Mouse (Mus musculus): ENCODE measurements around the gene Fam102b.

The Fam102b gene

DNA sequence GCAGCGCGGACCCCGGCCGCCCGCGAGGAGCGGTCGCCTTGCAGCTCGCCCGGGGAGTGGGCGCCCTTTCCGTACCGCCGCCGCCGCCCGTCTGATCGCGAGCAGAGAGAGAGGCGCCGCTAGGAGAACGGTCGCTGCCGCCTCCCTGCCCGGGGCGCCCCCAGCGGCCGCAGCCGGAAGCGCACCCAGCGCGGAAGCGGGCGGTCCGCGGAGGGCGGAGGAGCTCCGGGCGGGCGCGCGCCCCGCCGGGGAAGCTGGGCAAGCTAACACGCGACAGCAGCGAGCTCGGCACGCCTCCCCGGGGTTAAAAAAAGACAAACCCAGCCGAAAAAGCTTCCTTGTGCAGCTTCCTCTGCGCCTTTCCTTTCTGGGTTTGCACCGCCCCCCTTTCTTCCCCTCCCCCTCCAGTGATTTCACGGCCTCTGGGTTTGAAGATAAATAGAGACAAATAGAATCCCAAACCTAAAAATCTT lies at the start of gene Fam102b:
Gene Fam102b (minus strand): TSS at position 93 of the 473 bp plus-strand sequence.
- in situ Hi-C loops (cut with MboI, MseI) = no loop called here

DNA sequence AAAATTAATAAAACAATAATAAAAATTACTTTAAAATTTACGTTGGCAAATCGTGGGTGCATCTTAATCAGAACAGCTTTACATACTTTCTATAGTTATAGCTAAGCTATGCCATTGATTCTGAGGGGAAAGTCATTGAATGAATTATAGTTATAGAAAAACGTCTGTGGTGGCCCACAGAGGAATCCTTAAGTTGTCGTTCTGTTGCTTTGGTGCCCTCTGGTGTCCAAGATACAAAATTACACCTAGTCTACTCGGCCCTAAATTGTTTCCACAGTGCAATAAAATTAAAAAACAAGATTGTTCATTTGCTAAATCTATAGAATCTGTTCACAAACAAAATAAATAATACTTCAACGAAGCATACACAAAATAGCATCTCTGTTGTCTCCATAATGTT lies 35.6 kb upstream of the Fam102b start:
- in situ Hi-C loops (cut with MboI, MseI) = loop anchor here in 1 of 2 experiments (10.0 kb wide), 1 partner anchor 558 kb away; no protein-coding TSS in a partner anchor

DNA sequence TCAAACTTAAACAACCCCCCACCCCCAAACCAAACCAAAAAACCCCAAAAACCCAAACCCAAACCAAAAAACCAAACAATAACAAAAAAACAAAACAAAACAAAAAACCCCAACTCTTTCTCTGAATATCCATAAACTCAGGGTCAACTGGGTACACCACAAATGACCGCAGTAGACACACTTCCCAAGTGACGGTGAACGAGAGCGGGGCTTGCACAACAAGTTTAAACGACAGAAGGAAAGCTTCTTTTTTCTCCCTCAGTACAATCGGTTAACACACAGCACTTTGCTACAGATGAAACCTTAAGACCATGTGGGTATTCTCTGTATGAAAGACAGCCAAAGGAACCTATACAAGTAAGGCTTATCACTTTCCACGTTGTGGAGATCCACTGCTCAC lies 35.0 kb upstream of the Fam102b start:
- in situ Hi-C loops (cut with MboI, MseI) = loop anchor here in 1 of 2 experiments (10.0 kb wide), 1 partner anchor 558 kb away; no protein-coding TSS in a partner anchor

DNA sequence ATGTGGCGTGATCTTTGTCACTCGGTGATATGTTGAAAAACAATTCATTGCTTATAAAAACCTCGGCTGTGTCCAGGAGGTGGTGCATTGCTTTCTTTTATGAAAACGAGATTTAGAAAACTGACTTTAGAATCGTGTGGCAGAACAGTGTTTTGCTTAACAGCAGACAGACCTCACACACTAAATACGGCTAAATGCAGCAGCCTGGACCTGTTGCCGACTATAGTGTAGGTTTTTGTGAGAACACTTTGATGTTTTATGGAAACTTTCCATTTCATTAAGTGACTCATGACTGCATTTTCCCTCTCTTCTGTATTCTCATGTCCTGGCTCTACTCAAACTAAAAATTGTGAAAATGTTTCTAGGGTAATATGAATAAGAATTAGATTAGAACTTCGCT lies 32.5 kb upstream of the Fam102b start:
- in situ Hi-C loops (cut with MboI, MseI) = loop anchor here in 1 of 2 experiments (10.0 kb wide), 1 partner anchor 555 kb away; no protein-coding TSS in a partner anchor

DNA sequence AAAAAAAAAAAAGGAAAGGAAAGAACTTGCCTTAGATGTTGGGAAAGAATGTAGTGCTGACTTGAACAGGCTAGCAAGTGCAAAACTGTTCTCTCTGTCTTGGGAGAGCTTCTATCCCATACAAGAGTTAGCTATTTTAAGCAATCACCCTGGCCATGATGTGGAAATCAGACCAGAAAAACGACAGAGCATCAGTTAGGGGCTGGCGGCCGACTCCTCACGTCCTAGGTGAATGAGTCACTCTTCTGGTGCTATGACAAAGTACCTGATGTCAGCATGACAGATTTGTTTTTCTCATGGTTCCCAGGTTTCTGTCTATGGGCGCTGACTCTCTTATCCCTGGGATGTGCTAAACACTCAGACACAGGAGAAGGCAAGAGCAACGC lies 24.5 kb upstream of the Fam102b start:
- in situ Hi-C loops (cut with MboI, MseI) = no loop called here

DNA sequence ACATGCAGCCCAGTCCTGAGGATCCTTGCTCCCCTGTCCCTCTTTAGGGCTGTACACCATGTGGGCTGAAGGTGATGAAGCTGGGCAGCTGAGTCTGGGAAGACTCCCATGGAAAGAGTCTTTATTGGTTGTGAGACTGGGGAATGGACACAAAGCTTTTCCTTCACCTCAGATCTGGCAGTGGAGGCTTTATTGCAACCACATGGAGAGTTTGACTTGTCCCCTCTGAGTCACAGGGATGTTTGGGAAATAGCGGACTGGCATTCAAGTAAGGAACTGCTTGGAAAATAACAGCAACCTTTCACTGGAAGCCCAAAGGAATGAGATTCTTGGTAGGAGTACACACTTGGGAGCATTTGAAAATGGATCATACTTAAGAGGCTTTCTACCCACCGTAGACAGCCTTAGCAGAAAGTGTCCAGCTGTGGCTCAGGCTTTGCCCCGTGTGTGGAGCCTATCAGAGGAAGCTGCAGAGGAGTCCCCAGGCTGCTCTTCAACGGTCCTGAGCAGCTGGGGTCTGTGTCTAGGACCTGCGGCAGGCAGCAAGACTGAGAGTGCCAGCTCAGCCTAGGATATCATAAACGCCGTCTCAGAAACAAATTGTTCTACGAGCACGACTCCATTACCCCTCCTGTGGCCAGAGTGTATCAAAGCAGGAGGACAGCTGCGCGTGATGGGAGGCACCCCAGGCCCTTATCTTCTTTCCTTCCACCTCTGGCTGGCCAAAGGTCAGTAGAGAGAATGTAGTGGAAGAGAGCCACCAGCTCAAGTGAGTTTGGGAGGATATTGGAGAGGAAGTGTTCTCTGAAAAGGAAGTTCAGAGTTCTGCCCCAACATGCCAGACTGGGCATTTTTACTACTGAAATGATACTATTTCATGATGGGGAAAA lies 23.9 kb upstream of the Fam102b start:
- in situ Hi-C loops (cut with MboI, MseI) = no loop called here

DNA sequence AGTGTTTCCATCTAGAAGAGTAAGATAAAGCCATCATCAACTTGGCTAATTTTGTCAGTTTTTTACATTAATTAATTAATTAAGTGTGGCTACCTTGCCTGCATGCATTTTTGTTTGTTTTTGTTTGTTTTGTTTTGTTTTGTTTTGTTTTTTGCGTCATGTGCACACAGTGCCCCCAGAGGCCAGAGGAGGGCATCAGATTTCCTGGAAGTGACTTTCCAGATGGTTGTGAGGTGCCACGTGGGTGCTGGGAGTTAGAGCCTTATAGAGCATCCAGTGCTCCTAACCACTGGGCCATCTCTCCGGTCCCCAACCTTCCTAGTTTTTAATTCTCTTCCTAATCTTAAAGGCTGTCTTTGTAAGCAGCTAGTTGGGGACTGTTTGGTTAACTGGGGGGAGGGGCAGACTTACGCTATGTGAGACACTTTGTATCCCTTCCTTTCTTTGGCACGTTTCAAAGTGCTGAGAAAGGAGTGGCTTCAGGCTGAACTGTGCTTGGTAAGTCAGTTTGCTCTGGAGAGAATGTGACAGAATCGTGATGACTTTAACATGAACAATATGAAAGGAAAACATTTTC lies 20.4 kb upstream of the Fam102b start:
- in situ Hi-C loops (cut with MboI, MseI) = no loop called here

DNA sequence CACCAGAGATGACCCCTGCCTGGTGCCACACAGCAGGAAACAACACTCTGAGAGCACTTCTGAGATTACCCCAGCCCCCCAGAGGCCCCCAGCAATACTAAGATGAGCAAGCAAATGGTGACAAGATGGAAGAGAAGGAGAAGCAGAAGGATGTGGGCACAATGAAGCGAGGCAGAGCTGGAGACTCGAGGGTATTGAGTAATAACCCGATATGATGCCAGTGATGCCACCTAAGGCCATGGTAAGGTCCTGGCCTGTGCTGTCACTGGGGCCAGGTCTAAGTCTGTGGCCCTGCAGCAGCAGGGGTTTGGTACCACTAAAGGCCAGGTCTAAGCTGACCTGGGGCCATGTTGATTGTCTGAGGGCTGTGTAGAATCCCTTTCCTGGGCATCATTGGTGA lies 19.0 kb upstream of the Fam102b start:
- in situ Hi-C loops (cut with MboI, MseI) = no loop called here

DNA sequence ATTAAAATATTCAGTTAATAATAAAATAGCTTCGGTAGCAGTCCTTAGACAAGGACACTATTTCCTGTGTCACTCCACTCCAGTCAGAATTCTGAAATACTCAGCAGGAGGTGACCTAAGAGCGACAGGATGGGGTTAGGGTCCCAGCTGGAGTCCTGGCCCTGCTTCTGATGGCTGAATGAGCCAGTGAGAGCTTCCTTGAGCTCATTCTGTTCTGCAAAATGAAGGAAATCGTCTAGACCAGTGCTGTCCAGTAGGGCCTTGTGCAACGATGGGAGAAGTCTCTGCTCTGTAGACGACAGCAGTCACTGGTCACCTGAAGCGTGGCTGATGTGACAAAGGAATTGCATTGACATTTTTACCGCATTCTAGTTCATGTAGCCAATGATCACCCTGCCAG lies 16.0 kb upstream of the Fam102b start:
- in situ Hi-C loops (cut with MboI, MseI) = no loop called here

DNA sequence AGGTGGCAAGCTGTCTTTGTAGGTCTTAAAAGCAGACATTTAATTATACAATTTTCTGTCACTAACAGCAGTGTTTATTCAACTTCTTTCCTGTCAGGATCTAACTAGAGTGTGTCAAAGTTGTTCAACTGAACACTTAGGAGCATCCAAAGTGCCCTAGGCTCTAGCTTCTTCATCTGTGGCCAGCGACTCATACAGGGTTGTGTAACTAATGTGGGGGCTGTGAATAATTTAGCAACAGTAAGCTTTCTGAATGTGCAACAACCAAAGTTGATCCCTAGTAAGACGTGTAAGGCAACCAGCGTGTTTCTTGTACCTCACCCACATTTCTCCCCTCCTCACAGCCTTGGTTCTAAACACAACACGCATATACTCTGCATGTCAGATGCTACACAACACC lies 13.5 kb upstream of the Fam102b start:
- in situ Hi-C loops (cut with MboI, MseI) = no loop called here

DNA sequence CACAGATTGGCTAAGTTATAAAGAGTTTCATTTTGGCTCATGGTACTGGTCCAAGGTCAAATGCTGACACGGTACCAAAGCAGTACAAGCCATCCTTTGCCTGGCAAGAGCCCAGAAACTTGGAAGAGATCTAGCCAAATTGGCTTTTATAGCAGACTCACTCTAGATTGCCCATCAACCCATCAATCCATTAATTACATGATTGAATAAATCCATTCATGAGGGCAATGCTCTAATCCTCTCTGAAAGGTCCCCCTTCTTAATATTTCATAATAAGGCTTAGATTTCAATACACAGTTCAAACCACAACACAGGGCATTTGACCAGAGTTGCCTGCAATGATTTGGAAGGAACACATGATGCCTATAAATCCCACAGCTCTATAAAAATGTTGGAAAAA lies 7.0 kb upstream of the Fam102b start:
- in situ Hi-C loops (cut with MboI, MseI) = no loop called here

DNA sequence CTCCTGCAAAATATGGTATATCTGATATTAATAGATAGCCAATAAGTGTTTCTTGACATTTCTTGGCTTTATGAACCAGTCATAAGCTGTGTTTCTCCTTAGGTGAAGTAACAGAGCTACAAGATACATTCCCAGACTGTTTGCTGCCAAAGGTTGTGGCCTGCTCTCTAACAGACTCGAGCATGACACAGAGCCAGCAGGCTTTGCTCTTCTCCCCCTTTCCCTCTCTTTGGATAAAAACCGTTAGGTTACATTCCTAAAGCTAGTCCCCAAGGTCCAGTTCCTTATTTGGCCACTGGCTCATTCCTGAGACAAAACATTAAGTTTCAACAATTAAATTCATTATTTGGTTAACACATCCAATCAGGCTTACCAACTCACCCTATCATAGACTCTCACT lies 4.9 kb upstream of the Fam102b start:
- in situ Hi-C loops (cut with MboI, MseI) = no loop called here

DNA sequence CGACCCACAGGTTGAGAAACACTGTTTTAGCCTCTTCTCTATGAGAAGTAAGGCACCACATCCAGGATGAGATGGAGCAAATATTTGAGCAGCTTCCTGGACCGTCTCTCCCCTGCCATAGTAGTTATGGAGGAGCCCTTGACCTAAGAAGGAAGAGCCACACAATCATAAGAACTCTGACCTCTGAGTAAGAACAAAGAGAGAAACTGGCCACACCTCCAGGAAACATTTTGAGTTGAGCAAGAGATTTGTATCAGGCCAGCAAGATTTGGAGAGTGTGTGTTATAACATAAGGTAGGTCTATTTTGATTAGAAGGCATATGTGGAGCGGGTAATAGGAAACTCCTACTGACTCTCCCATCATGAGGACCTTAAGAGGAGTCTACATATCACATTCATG lies 4.2 kb upstream of the Fam102b start:
- in situ Hi-C loops (cut with MboI, MseI) = no loop called here

DNA sequence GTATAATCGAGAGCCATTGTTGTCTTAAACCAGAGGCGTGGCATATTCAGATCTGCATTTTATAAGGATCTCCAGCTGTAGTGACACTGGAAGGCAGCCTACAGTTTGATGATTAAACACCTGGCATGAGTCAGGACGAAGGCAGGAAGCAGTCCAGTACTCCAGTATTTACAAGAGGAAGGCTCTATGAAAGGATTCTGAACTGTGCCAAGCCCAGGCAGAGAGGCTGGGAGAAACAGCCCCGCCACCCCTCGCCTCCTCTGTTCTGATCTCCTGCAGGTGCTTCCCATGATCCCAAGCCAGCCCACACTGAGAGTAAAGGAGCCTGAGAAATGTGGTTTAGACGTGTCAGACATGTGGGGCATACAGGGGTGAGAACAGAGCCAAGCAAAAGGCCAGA lies 3.4 kb upstream of the Fam102b start:
- in situ Hi-C loops (cut with MboI, MseI) = no loop called here

DNA sequence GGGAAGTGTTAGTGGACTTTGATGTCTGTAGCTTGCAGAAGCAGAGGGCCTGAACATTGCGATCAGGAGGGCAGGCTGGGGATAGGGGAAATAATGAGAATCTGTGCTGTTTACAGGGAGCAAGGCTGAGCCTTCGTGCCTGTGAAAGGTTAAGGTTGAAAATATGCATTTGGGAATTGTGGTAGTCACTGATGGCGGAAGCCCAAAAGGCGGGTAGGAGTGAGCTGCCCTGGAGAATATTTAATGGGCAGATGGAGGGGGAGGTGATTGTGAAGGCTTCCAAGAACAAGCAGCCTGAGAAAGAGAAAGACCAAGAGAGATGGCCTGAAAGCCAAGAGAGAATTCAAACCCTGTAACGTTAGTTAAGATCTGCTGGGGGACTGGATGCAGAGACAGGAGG lies 2.3 kb upstream of the Fam102b start:
- in situ Hi-C loops (cut with MboI, MseI) = no loop called here

DNA sequence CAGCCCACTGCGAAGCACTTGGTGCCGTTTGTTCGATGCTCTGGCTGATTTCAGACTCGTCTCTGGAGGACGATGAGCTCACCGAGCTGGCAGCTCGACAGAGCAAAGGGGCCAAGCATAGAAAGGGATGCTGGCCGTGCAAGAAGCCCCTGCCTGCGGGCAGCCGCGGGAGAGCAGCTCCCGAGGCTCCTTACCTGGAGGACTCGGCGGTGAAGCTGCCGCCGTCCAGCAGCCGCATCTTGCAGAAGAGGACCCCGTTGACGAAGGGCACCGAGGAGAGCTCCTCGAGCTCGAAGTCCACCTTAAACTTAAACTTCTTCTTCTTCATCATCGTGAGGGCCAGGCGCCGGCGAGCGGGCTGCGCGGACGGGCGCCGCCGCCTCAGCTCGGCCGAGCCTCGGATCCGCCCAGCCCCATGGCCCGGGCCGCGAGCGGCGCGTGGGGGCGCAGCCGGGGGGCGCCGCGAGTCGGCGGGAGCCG lies 376 bp downstream of the Fam102b start:
- in situ Hi-C loops (cut with MboI, MseI) = no loop called here

DNA sequence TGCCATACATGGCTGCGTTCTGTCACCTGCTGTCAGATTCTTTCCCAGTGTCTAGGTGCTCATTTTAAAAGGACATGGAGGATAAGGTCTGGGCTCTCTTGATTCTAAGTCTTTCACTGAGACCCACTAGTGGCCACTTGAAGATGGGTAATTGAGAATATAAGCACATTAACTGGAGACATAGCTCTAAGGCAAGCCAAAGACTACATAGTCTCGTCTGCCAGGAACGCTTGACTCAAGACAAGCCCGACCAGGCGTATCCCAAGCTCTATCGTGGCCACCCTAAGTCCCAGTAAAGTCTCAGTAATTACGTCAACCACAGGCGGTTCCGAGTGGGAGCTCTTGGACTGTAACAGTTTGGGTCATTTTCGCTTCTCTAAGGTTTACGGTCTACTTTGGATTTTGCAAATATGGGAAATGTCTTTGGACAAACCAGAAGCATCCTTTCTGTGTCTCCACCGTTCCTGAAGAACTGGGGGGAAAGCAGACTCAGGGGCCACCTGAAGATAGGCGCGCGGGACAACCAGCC lies 881 bp downstream of the Fam102b start:
- in situ Hi-C loops (cut with MboI, MseI) = no loop called here

DNA sequence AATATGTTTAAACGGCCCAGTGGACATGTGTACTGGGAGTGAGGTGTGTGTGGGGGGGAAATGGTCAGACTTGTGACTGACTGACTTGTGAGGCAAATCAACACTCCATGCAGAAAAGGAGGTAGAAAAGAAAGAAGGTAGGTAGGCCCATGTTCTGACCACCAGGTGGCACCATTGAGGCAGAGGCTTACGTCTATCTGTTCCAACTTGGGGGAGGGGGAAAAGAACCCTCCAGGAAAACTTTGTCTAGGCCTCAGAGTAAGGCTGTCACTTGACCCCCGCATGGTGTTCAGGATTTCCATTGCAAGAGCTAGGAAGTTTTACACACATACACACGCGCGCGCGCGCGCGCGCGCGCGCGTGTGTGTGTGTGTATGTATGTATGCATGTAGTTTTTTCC lies 1.8 kb downstream of the Fam102b start:
- in situ Hi-C loops (cut with MboI, MseI) = no loop called here

DNA sequence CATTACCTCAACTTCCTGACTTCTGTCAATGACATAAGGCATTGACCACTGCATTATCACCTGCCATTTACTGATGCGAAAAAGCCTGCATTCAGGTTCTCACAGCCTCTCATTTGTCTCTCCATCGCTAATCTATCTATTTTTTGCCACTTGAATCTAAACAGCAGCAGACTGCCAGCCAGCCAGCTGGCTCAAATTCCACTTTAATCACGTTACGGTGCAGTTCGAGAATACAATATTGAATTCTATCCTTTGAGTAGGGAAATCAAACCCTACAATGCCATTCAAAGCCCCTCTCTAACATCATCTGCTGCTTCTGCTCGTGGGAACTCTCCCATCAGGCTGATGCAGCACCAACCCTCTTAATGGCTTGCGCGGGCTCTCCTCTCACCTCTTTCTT lies 4.3 kb downstream of the Fam102b start:
- in situ Hi-C loops (cut with MboI, MseI) = no loop called here

DNA sequence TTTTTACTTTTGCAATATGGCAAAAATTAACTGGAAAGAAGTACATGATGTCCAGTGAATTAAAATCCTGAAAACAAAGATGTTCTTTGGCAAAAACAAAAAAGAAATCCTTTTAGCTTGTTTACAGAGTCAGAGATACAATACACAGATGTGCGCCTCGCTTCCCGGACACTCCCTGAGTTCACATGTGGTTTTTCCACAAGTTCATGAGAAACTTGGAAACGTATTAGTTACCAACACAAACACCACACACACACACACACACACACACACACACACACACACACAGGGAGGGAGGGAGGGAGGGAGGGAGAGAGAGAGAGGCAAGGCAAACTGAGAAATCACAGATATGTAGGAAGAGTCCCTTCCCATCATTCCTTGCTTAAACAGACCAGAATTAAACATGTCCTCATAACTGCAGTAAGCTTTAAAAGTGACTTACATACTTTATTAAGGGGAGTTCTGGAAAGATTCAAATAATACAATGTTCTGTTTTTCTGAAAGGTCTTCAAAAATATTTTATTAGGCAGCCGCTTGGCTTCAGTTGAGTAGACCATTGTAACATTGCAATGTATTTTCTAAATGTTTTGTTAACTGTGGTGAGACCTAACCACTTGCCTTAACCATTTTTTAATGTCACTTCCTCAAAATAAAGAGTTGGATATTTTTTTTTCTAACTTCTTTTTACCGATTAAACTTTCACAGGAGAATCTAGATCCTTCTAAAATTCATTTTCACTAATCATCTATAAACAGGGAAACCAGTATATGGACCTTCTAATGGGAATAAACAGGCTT lies 5.5 kb downstream of the Fam102b start:
- in situ Hi-C loops (cut with MboI, MseI) = no loop called here

DNA sequence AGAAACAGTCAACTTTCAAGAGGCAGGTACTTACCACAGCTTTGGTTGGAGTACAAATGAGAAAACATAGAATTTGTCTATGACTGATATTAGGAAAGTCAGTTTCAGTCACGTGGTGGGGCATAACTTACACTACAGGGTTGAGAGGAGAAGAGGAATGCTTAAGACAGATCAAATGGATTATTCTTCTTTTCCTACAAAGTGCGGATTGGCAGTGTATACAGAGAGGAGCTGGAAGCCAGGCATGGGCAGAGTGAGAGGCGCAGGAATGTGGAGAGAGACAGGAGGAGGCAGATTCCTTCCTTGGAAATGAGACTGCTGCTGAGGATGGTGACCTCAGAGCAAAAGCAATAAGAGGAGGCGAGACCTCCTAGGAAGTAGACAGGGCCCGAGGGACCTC lies 9.1 kb downstream of the Fam102b start:
- in situ Hi-C loops (cut with MboI, MseI) = no loop called here

DNA sequence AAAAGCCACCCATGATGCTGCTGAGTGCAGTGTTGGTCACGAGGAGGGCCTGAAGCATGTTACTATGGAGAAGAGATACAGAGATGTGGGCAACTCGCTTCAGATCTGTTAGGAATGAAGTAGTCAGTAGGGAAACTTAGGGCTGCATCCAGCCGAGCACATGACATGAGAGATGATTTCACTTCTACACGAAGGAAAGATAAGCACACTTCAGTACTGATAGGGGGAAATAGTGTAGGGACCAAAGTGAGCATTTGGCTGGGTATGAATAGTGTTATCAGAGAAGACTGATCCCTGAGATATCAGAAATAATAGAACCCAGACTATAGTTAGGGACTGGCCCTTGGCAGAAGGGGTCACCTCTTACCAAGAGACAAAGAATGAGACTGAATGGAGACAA lies 14.8 kb downstream of the Fam102b start:
- in situ Hi-C loops (cut with MboI, MseI) = no loop called here
